Mouse (Mus musculus) forebrain, embryonic 13.5 days (tissue): Measurements from ENCODE around the gene Olfr530. TPM values are rescaled to one million over a fixed set of nuclear protein-coding genes. Genes with fewer than 3 reads are reported as not detected.

ENCODE experiments used
- ATAC-seq: fragments of 200-750 bp; cut with Nextera tagmentation; 2 replicates; pipeline ENCODE4 v1.8.0; 2017
- H3K27ac ChIP-seq: fragments of 300-500 bp; sonication (generic); 2 replicates; pipeline ENCODE4 v1.5.1; 2015; ENCODE audit warnings: inconsistent platforms, mild to moderate bottlenecking, moderate library complexity
- H3K27me3 ChIP-seq: fragments of 300-500 bp; sonication (generic); 2 replicates; pipeline ENCODE4 v1.6.1; 2015; ENCODE audit warnings: mild to moderate bottlenecking, inconsistent platforms
- H3K36me3 ChIP-seq: fragments of 300-500 bp; sonication (generic); 2 replicates; pipeline ENCODE4 v1.6.1; 2015; ENCODE audit warnings: mild to moderate bottlenecking, inconsistent platforms; ENCODE audit not compliant: poor library complexity, severe bottlenecking
- H3K4me1 ChIP-seq: fragments of 300-500 bp; sonication (generic); 2 replicates; pipeline ENCODE4 v1.6.1; 2015; ENCODE audit warnings: inconsistent platforms
- H3K4me2 ChIP-seq: fragments of 300-500 bp; sonication (generic); 2 replicates; pipeline ENCODE4 v1.6.1; 2015; ENCODE audit warnings: inconsistent platforms, mild to moderate bottlenecking, moderate library complexity
- H3K4me3 ChIP-seq: fragments of 300-500 bp; sonication (generic); 2 replicates; pipeline ENCODE4 v1.5.1; 2015; ENCODE audit warnings: mild to moderate bottlenecking, inconsistent platforms
- H3K9ac ChIP-seq: fragments of 300-500 bp; sonication (generic); 2 replicates; pipeline ENCODE4 v1.6.1; 2015; ENCODE audit warnings: mild to moderate bottlenecking, inconsistent platforms
- H3K9me3 ChIP-seq: fragments of 300-500 bp; sonication (generic); replicated peaks from 2 replicates; pipeline ENCODE4 v1.6.1; 2016; ENCODE audit warnings: inconsistent platforms
- WGBS: fragments of 180-500 bp; shearing (Covaris S2); methylation state at CpG from one replicate; pipeline ENCODE4 v1.1.7; 2015; 5-methylcytosine and 5-hydroxymethylcytosine counted together
- polyA plus RNA-seq: library from polyadenylated mRNA; unstranded; fragments of >200 nt; fragmentation: Nextera tagmentation; extraction: Ambion mirVana; gene quantifications from 2 replicates; pipeline ENCODE4 v1.2.1, GENCODE M21; 2015

Olfr530 gene
- not detected in 2 replicates for polyA plus RNA-seq

DNA sequence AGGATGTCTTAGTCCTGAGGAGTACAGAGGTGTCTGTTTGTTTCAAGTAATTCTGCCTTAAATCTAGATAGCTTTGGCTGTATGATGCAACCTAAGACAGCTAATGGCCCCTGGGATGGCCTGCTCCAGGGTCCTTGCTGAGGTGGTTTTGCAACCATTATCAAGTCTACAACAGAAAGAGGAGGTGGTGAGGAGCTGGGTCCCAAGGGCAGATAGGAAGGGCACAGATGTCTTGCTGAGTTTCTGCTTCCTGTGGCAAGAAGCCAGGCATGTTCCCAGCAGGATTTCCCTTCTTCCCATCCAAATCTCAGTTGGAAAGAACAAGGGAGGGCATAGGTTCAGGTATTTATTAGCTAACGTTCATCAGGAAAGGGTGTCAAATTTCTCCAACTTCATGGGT lies at the start of gene Olfr530:
Olfr530 (minus strand) TSS at position 101 of the 400 bp plus-strand sequence.
- Histone ChIP-seq H3K4me3 (no peak within 1 kb of the TSS), H3K27me3 (no peaks in the 10 kb centered on the region), H3K36me3 (no peaks in the 10 kb centered on the region), H3K27ac (no peak within 1 kb of the TSS), H3K9ac (no peak within 1 kb of the TSS), H3K4me2 (no peak within 1 kb of the TSS), H3K4me1 (no peaks in the 10 kb centered on the region), H3K9me3 (no peaks in the 10 kb centered on the region)
- no peak for ATAC-seq
- 57% methylated on average over 1 of the region's 1 CpGs for WGBS

DNA sequence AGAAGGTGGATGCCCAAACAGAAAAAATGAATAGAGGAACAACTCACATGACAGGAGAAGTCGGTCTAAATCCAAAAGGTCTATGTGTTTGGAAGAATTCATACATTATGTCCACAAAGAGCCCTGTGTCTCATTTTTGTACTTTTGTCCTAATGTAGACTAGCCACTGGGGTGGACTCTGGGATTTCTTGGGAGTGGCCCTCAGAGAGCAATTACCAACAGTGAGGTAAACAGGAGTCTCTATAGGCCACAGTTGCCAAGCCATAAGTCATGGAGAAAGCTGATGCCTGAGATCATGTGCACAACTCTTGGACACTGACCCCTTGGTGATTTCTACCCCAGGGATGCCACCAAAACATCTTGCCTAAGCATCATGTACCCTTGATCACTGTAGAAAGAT lies 45.4 kb upstream of the Olfr530 start, which contains the start of gene Olfr532:
Olfr532 (minus strand) TSS at position 101 of the 400 bp plus-strand sequence.
- Histone ChIP-seq H3K36me3 (no peaks in the 10 kb centered on the region), H3K27me3 (no peaks in the 10 kb centered on the region), H3K4me1 (no peaks in the 10 kb centered on the region), H3K4me2 (no peak within 1 kb of the TSS), H3K4me3 (no peak within 1 kb of the TSS), H3K27ac (no peak within 1 kb of the TSS), H3K9ac (no peak within 1 kb of the TSS), H3K9me3 (no peaks in the 10 kb centered on the region)
- no peak for ATAC-seq
- 90% methylated on average over 1 of the region's 1 CpGs for WGBS

DNA sequence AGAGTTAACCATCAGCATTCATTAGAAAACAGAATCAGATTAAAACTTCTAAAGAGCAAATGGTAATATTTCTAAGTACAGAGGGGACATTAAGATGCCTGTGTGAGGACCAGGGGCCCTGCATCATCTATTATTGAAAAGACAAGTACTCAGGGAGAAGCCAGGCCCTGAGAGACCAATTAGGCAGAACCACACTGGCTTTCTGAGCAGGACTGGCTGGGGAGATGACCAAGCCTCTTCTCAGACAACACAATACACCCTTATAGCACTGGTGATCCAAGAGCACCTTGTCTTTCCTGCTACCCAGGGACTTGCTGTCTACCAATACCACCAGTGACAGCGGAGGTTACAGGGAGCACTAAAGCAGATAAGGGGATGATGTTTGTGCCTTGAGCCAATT lies 26.7 kb upstream of the Olfr530 start, which contains the start of gene Olfr531:
Olfr531 (minus strand) TSS at position 101 of the 400 bp plus-strand sequence.
- H3K4me3 ChIP-seq: no peak within 1 kb of the TSS
- no peaks in the 10 kb centered on the region for H3K4me1 ChIP-seq
- H3K4me2 ChIP-seq: no peak within 1 kb of the TSS
- no peaks in the 10 kb centered on the region for H3K36me3 ChIP-seq
- H3K9me3 ChIP-seq: no peaks in the 10 kb centered on the region; the same call in none of the 2 replicates
- no peak within 1 kb of the TSS for H3K9ac ChIP-seq
- WGBS: 95% methylated on average over 1 of the region's 1 CpGs
- H3K27ac ChIP-seq: no peak within 1 kb of the TSS
- no peaks in the 10 kb centered on the region for H3K27me3 ChIP-seq
- ATAC-seq: no peak

DNA sequence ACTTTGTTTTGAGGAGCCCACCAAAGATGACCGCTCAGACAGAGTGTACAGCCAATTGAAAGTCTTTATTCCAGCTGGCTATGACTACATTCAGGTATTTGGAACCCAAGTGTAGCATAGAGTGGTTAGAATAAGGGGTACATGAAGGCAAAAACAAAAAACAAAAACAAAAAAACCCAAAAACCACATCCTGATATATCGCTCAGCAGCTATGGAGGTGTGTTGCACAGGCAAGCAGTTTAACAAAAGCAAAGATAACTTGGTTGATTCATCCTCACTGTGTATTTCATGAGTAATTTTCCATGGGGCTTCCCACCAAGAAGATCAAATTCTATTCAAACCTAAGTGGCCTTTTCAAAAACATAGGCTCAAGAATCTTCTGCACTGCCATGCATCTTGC lies 780 bp upstream of the Olfr530 start:
- H3K9ac ChIP-seq: no peak overlapping the region
- no peaks in the 10 kb centered on the region for H3K36me3 ChIP-seq
- H3K4me2 ChIP-seq: no peak overlapping the region
- no peaks in the 10 kb centered on the region for H3K27me3 ChIP-seq
- no peak overlapping the region for H3K4me3 ChIP-seq
- ATAC-seq: no peak
- H3K4me1 ChIP-seq: no peaks in the 10 kb centered on the region
- no peaks in the 10 kb centered on the region for H3K9me3 ChIP-seq
- H3K27ac ChIP-seq: no peak overlapping the region
- WGBS: 92% methylated on average over 2 of the region's 2 CpGs

DNA sequence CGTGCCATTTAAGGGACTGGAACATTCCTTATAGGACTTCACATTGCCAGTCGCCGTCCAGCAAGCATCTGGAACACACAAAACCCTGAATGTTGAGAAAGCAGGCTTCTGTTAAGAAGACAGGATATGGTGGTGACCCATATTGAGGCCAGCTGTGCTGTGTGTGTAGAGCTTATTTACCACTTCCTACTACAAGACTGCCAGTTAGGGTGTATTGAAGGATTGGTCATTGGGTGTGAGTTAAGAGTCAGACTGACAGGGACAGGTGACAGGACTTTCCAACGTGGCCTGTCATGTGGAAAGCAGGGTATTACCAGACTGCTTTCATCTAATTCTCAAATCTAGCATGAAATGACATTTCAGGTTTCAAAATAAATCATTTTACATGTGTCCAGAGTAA lies 1.8 kb downstream of the Olfr530 start:
- no peak overlapping the region for H3K27ac ChIP-seq
- H3K27me3 ChIP-seq: no peaks in the 10 kb centered on the region
- no peak for ATAC-seq
- H3K4me1 ChIP-seq: no peaks in the 10 kb centered on the region
- no peak overlapping the region for H3K4me2 ChIP-seq
- H3K9ac ChIP-seq: no peak overlapping the region
- H3K9me3 ChIP-seq: no peaks in the 10 kb centered on the region
- 82% methylated on average over 4 of the region's 4 CpGs for WGBS
- no peaks in the 10 kb centered on the region for H3K36me3 ChIP-seq
- no peak overlapping the region for H3K4me3 ChIP-seq

DNA sequence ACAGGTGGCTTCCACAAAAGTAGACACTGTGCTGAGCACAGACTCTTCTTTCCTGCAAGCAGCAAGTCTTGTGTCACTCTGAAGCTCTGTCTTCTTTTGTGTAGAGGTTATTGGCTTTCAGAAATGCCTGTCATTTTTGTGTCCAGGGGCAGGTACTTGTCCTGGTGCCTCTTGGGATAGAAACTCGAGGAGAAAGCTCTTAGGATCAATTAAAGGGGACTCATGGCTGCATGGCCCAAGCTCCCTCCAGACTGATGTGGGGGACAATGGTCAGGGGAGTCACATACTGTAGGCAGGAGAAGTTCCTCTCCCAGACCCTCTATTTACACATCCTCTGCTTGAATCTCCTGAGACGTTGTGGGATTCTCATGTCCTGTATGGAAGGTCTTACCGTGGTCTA lies 14.6 kb downstream of the Olfr530 start, which contains the start of gene Olfr60:
Olfr60 (minus strand) TSS at position 101 of the 400 bp plus-strand sequence.
- no peak for ATAC-seq
- Histone ChIP-seq H3K36me3 (no peaks in the 10 kb centered on the region), H3K27me3 (no peaks in the 10 kb centered on the region), H3K27ac (no peak within 1 kb of the TSS), H3K4me3 (no peak within 1 kb of the TSS), H3K9me3 (no peaks in the 10 kb centered on the region), H3K4me1 (no peaks in the 10 kb centered on the region), H3K4me2 (no peak within 1 kb of the TSS), H3K9ac (no peak within 1 kb of the TSS)
- 69% methylated on average over 3 of the region's 3 CpGs for WGBS

DNA sequence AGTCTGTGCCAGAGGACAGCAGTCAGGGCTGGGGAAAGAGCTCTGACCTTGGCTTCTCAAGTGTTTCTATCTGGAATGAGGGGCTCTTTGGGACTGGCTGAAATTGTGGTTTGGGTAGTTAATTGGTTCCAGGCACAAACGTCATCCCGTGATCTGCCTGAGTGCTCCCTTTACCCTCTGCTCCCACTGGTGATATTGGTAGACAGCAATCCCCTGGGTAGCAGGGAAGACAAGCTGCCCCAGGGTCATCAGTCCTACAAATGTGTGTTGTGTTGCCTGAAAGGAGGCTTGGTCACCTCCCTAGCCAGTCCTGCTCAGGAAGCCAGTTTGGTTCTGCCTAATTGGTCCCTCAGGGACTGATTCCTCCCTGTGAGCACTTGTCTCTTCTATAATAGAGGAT lies 42.4 kb downstream of the Olfr530 start, which contains the start of gene Olfr527:
Olfr527 (plus strand) TSS at position 301 of the 400 bp plus-strand sequence.
- Histone ChIP-seq H3K4me1 (no peaks in the 10 kb centered on the region), H3K4me3 (no peak within 1 kb of the TSS), H3K27ac (no peak within 1 kb of the TSS), H3K9me3 (no peaks in the 10 kb centered on the region), H3K36me3 (no peaks in the 10 kb centered on the region), H3K27me3 (no peaks in the 10 kb centered on the region), H3K4me2 (no peak within 1 kb of the TSS), H3K9ac (no peak within 1 kb of the TSS)
- WGBS: 80% methylated on average over 2 of the region's 2 CpGs
- no peak for ATAC-seq

DNA sequence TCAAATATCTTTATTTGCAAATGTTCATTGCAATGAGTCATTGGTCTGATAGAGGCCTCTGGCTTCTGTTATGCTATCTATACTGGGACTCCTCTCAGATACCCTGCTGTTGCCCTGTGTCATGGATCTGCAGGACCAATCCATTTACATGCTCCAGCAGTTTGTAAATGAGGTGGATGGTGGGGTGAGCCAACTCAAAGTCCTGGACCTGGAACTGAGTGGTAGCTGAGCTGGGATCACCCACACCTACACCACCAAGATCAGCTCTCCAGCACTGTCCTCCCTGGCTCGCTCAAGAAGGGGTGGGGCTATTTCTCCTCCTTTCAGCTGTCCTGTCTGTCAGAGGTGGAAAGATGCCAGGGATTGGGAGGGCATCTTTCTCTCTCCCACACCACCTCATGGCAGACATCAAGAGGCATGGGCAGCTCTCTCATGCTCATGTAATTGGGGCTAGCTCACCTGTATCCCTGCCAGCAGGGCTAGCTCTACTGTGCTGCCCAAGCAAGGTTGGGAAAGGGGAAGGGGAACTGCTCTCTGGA lies 46.3 kb downstream of the Olfr530 start:
- H3K4me3 ChIP-seq: no peak overlapping the region

More for the DNA sequence above, 46.3 kb downstream of the Olfr530 start:
- H3K27ac ChIP-seq: no peak overlapping the region
- no peaks in the 10 kb centered on the region for H3K27me3 ChIP-seq
- WGBS: 64% methylated on average over 1 of the region's 1 CpGs
- no peak overlapping the region for H3K4me2 ChIP-seq
- no peaks in the 10 kb centered on the region for H3K9me3 ChIP-seq
- no peak overlapping the region for H3K9ac ChIP-seq
- H3K36me3 ChIP-seq: no peaks in the 10 kb centered on the region
- no peak for ATAC-seq
- no peaks in the 10 kb centered on the region for H3K4me1 ChIP-seq

Other genes starting within 250 kb of the Olfr530 start
- gene Mtg1, start 238.8 kb downstream of the Olfr530 start, polyA plus RNA-seq: 35.3 and 38.7 TPM in 2 replicates
- 3.3 and 5.3 TPM in 2 replicates for gene Sprn, start 221.5 kb downstream of the Olfr530 start, polyA plus RNA-seq
- not detected in 2 replicates for gene Olfr522, start 211.6 kb downstream of the Olfr530 start, polyA plus RNA-seq
- gene Olfr523, start 203.1 kb downstream of the Olfr530 start, polyA plus RNA-seq: not detected in 2 replicates
- not detected in 2 replicates for gene Olfr524, start 170.4 kb downstream of the Olfr530 start, polyA plus RNA-seq
- not detected in 2 replicates for gene Cd163l1, start 158.1 kb downstream of the Olfr530 start, polyA plus RNA-seq
- gene 5830411N06Rik, start 129.0 kb downstream of the Olfr530 start, polyA plus RNA-seq: not detected in 2 replicates
- gene Olfr525, start 55.5 kb downstream of the Olfr530 start, polyA plus RNA-seq: not detected in 2 replicates
- gene Olfr527, start 42.3 kb downstream of the Olfr530 start, polyA plus RNA-seq: not detected in 2 replicates
- gene Olfr60, start 14.7 kb downstream of the Olfr530 start, polyA plus RNA-seq: not detected in 2 replicates
- not detected in 2 replicates for gene Olfr531, start 26.6 kb upstream of the Olfr530 start, polyA plus RNA-seq
- not detected in 2 replicates for gene Olfr532, start 45.3 kb upstream of the Olfr530 start, polyA plus RNA-seq
- not detected in 2 replicates for gene Olfr533, start 87.0 kb upstream of the Olfr530 start, polyA plus RNA-seq
- not detected in 2 replicates for gene Olfr535, start 107.9 kb upstream of the Olfr530 start, polyA plus RNA-seq
- gene Olfr536, start 131.1 kb upstream of the Olfr530 start, polyA plus RNA-seq: not detected in 2 replicates
- not detected in 2 replicates for gene Olfr538, start 191.6 kb upstream of the Olfr530 start, polyA plus RNA-seq
- 0.04 TPM in 1 of 2 replicates, not detected in the other for gene Olfr46, start 224.9 kb upstream of the Olfr530 start, polyA plus RNA-seq